Mouse (Mus musculus): Measurements from ENCODE around the gene Agfg1. TPM values are rescaled to one million over a fixed set of nuclear protein-coding genes. Genes with fewer than 3 reads are reported as not detected.
"Not testable (repeated sequence)": the region's sequence is repeated elsewhere in the genome, so short reads cannot be mapped to it uniquely, and the experiment has no call there.

Gene Agfg1
- polyA plus RNA-seq, 1 experiment from 2014 or later = 25.7 TPM

- Histone ChIP-seq H3K9ac (no peak overlapping the region), H3K4me1 (peaks cover 5% of the 10 kb centered on the region; the same call in 1 of the 2 replicates), H3K4me3 (no peak overlapping the region), H3K4me2 (no peak overlapping the region), H3K27ac (no peak overlapping the region), H3K36me3 (no peaks in the 10 kb centered on the region), H3K9me3 (no peaks in the 10 kb centered on the region), H3K27me3 (no peaks in the 10 kb centered on the region)
- 88% methylated on average over 5 of the region's 5 CpGs for WGBS
- ATAC-seq (ENCODE audit: insufficient number of reproducible peaks, low FRiP score, low TSS enrichment, low read depth) = no peak
Measured at GRCm38 (mm10) chr1:82855729-82856128, 16.4 kb downstream of the Agfg1 start.

DNA sequence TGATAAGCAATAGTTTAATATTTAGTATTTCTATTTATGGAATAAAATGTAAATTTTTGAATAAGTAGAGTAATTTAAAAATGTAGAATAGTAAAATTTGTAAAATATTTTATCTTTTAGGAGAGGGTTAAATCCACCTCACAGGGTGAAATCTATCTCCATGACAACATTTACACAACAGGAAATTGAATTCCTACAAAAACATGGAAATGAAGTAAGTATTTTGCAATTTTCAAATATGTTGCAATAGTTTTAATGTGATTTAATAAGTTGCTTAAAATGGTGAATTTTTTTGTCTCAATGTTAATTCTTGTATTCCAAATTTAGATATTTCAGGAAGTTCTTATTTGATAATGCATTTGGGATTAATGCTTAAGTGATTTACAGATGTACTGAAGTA lies 19.0 kb downstream of the Agfg1 start:
- no peak for ATAC-seq (ENCODE audit: insufficient number of reproducible peaks, low FRiP score, low TSS enrichment, low read depth)

DNA sequence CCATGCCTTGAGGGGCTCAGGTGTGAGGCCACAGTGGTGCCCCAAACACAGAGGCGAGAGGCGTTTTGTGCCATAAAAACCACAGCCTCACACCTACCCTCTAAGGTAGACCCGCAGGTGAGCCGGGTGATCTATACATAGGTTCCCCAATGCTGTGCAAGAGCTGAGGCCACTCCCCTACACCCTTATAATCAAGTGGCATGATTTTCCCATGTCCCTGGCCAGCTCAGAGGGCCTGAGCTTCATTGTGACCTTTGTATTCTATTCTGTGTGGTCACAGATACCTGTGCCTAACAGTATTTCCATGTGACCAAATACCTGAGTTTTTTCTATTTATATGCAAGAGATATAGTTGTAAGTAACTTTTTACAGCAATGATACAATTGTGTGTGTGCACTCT lies 21.1 kb downstream of the Agfg1 start:
- Histone ChIP-seq H3K4me1 (peaks cover 8% of the 10 kb centered on the region; the same call in 1 of the 2 replicates), H3K27me3 (no peaks in the 10 kb centered on the region), H3K9ac (no peak overlapping the region), H3K27ac (no peak overlapping the region), H3K9me3 (no peaks in the 10 kb centered on the region), H3K4me3 (no peak overlapping the region), H3K4me2 (no peak overlapping the region), H3K36me3 (peaks cover 7% of the 10 kb centered on the region)
- WGBS = 53% methylated on average over 4 of the region's 4 CpGs
- no peak for ATAC-seq (ENCODE audit: insufficient number of reproducible peaks, low FRiP score, low TSS enrichment, low read depth)

More for the DNA sequence above, 19.0 kb downstream of the Agfg1 start:
- Histone ChIP-seq H3K4me2 (no peak overlapping the region), H3K27ac (no peak overlapping the region), H3K36me3 (peaks cover 7% of the 10 kb centered on the region), H3K4me3 (no peak overlapping the region), H3K27me3 (no peaks in the 10 kb centered on the region), H3K9me3 (no peaks in the 10 kb centered on the region), H3K9ac (no peak overlapping the region), H3K4me1 (peaks cover 8% of the 10 kb centered on the region; the same call in 1 of the 2 replicates)

GRCm38 (mm10) chr1:82870202-82870601 lies 30.9 kb downstream of the Agfg1 start:
- Histone ChIP-seq H3K9ac (no peak overlapping the region), H3K4me1 (no peaks in the 10 kb centered on the region), H3K4me2 (no peak overlapping the region), H3K36me3 (peaks cover 15% of the 10 kb centered on the region), H3K27ac (no peak overlapping the region), H3K4me3 (no peak overlapping the region), H3K27me3 (no peaks in the 10 kb centered on the region), H3K9me3 (no peaks in the 10 kb centered on the region)
- ATAC-seq (ENCODE audit: insufficient number of reproducible peaks, low FRiP score, low TSS enrichment, low read depth) = no peak
- 79% methylated on average over 3 of the region's 3 CpGs for WGBS

DNA sequence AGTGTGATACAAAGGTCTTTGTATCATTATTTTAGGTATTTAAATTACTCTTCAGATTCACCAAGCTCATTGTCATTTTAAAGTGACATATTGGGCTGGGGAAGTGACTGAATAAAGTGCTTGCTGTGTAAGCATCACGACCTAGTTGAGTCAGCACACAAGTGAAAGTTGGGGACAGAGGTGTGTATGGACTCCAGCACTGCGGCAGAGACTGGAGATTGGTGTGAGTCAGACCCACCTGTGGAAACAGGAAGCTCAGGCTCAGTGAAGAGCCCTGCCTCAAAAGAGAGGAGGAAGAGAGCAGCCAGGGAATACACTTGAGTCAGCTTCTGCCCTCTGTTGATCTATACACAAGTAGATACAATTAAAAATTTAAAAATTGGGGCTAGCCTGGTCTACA lies 39.9 kb downstream of the Agfg1 start:
- H3K9ac ChIP-seq = no peak overlapping the region
- no peaks in the 10 kb centered on the region for H3K9me3 ChIP-seq
- no peak overlapping the region for H3K4me3 ChIP-seq
- H3K27ac ChIP-seq = no peak overlapping the region
- WGBS = 76% methylated on average over 2 of the region's 2 CpGs
- peaks cover 33% of the 10 kb centered on the region for H3K36me3 ChIP-seq
- no peaks in the 10 kb centered on the region for H3K27me3 ChIP-seq
- no peak overlapping the region for H3K4me2 ChIP-seq
- no peak for ATAC-seq (ENCODE audit: insufficient number of reproducible peaks, low FRiP score, low TSS enrichment, low read depth)
- no peaks in the 10 kb centered on the region for H3K4me1 ChIP-seq

DNA sequence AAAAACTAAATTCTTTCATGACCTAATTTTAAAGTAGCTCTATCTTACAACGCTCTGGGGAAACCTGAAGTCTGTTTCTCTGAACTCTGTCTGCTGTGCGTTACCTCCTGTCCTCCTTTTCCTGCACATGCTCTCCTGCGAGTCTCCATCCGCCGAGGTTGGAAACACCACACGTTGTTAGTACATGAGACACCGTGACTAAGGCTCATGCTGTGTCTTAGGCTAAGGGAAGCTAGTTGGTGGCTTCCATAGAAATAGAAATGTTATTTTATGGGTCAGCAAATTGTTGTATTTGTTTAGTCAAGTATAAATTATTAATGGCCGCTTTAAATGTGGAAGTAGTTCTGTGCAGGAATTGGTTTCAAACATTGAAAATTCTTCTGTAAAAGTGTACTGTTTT lies 40.9 kb downstream of the Agfg1 start:
- H3K4me1 ChIP-seq = no peaks in the 10 kb centered on the region
- H3K4me3 ChIP-seq = no peak overlapping the region
- no peak overlapping the region for H3K4me2 ChIP-seq
- no peak for ATAC-seq (ENCODE audit: insufficient number of reproducible peaks, low FRiP score, low TSS enrichment, low read depth)
- no peak overlapping the region for H3K9ac ChIP-seq
- no peak overlapping the region for H3K27ac ChIP-seq
- 83% methylated on average over 8 of the region's 8 CpGs for WGBS
- no peaks in the 10 kb centered on the region for H3K9me3 ChIP-seq
- no peaks in the 10 kb centered on the region for H3K27me3 ChIP-seq
- peaks cover 37% of the 10 kb centered on the region for H3K36me3 ChIP-seq

- Histone ChIP-seq H3K4me3 (no peak overlapping the region), H3K27me3 (no peaks in the 10 kb centered on the region), H3K4me2 (no peak overlapping the region), H3K27ac (no peak overlapping the region), H3K9me3 (no peaks in the 10 kb centered on the region), H3K36me3 (peaks cover 32% of the 10 kb centered on the region), H3K4me1 (no peaks in the 10 kb centered on the region), H3K9ac (no peak overlapping the region)
- ATAC-seq (ENCODE audit: insufficient number of reproducible peaks, low FRiP score, low TSS enrichment, low read depth) = no peak
- WGBS = 95% methylated on average over 7 of the region's 7 CpGs
Measured at GRCm38 (mm10) chr1:82893269-82893668, 54.0 kb downstream of the Agfg1 start.

GRCm38 (mm10) chr1:82900567-82900966 lies 61.3 kb downstream of the Agfg1 start:
- H3K9me3 ChIP-seq = no peaks in the 10 kb centered on the region
- no peak overlapping the region for H3K4me3 ChIP-seq
- no peak overlapping the region for H3K4me2 ChIP-seq
- 91% methylated on average over 1 of the region's 1 CpGs for WGBS
- no peaks in the 10 kb centered on the region for H3K4me1 ChIP-seq
- H3K27me3 ChIP-seq = no peaks in the 10 kb centered on the region
- H3K9ac ChIP-seq = no peak overlapping the region
- H3K36me3 ChIP-seq = peaks cover 27% of the 10 kb centered on the region
- no peak overlapping the region for H3K27ac ChIP-seq
- no peak for ATAC-seq (ENCODE audit: insufficient number of reproducible peaks, low FRiP score, low TSS enrichment, low read depth)

DNA sequence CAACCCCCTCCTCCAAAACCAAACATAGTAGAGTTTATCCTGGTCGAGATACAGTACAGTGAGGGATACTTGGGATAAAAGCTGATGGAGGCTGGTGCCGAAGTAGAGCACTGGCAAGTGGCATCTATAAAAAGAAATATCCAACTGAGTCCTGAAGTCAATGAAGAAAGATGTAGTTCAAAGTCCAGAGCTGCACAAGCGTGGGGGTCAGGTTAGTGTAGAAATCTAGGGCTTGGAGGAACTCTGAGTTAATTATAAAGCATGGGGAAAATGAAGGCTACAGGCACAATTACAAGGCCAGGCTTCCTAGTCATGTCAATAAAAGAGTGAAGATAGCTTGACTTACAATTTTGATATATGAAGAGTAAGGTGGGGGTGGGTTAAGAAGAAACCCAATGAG lies 61.9 kb downstream of the Agfg1 start:
- no peaks in the 10 kb centered on the region for H3K4me1 ChIP-seq
- H3K9me3 ChIP-seq = no peaks in the 10 kb centered on the region
- no peak for ATAC-seq (ENCODE audit: insufficient number of reproducible peaks, low FRiP score, low TSS enrichment, low read depth)
- peaks cover 27% of the 10 kb centered on the region for H3K36me3 ChIP-seq
- H3K9ac ChIP-seq = no peak overlapping the region
- 92% methylated on average over 3 of the region's 3 CpGs for WGBS
- no peaks in the 10 kb centered on the region for H3K27me3 ChIP-seq
- H3K4me3 ChIP-seq = no peak overlapping the region
- no peak overlapping the region for H3K27ac ChIP-seq
- H3K4me2 ChIP-seq = no peak overlapping the region

GRCm38 (mm10) chr1:82905886-82906285 lies 66.6 kb downstream of the Agfg1 start:
- H3K9ac ChIP-seq = no peak overlapping the region
- H3K27me3 ChIP-seq = no peaks in the 10 kb centered on the region
- H3K27ac ChIP-seq = no peak overlapping the region
- H3K36me3 ChIP-seq = peaks cover 20% of the 10 kb centered on the region
- ATAC-seq (ENCODE audit: insufficient number of reproducible peaks, low FRiP score, low TSS enrichment, low read depth) = no peak
- no peaks in the 10 kb centered on the region for H3K9me3 ChIP-seq
- 77% methylated on average over 3 of the region's 3 CpGs for WGBS
- no peaks in the 10 kb centered on the region for H3K4me1 ChIP-seq
- no peak overlapping the region for H3K4me2 ChIP-seq
- no peak overlapping the region for H3K4me3 ChIP-seq

DNA sequence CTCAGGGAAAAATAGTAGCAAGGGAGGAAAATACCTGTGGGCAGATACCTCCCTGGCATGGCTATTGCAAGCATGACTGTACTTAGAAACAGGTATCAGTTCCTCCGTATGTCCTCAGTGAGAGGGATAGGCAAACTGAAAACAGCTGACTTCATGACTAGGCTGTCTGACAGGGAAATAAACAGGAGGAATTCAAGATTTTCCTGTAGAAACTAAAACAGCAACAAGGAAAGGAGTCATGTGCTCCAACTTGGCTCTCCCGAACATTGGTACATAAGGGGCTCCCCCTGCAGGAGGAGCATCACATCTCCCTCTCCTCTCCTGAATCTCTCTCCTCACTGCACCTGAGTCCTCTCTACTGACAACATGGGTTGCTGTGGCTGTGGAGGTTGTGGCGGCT lies 73.7 kb downstream of the Agfg1 start, which contains the start of gene A030005L19Rik:
TSS of gene A030005L19Rik (plus strand) at position 301 of the 400 bp plus-strand sequence.
- WGBS = 81% methylated on average over 3 of the region's 3 CpGs
- no peak within 1 kb of the TSS for H3K9ac ChIP-seq
- no peaks in the 10 kb centered on the region for H3K27me3 ChIP-seq
- no peaks in the 10 kb centered on the region for H3K9me3 ChIP-seq
- no peak within 1 kb of the TSS for H3K4me3 ChIP-seq
- H3K27ac ChIP-seq = no peak within 1 kb of the TSS
- ATAC-seq (ENCODE audit: insufficient number of reproducible peaks, low FRiP score, low TSS enrichment, low read depth) = no peak
- no peaks in the 10 kb centered on the region for H3K4me1 ChIP-seq
- no peak within 1 kb of the TSS for H3K4me2 ChIP-seq
- H3K36me3 ChIP-seq = peaks cover 3% of the 10 kb centered on the region; the same call in 1 of the 2 replicates

- not testable (repeated sequence) for H3K4me1 ChIP-seq; H3K9ac ChIP-seq; H3K36me3 ChIP-seq; H3K27me3 ChIP-seq; H3K4me3 ChIP-seq; H3K27ac ChIP-seq; ATAC-seq (ENCODE audit: insufficient number of reproducible peaks, low FRiP score, low TSS enrichment, low read depth); H3K9me3 ChIP-seq; H3K4me2 ChIP-seq
- WGBS = 91% methylated on average over 5 of the region's 5 CpGs
Measured at GRCm38 (mm10) chr1:82913434-82913833, 74.2 kb downstream of the Agfg1 start.

DNA sequence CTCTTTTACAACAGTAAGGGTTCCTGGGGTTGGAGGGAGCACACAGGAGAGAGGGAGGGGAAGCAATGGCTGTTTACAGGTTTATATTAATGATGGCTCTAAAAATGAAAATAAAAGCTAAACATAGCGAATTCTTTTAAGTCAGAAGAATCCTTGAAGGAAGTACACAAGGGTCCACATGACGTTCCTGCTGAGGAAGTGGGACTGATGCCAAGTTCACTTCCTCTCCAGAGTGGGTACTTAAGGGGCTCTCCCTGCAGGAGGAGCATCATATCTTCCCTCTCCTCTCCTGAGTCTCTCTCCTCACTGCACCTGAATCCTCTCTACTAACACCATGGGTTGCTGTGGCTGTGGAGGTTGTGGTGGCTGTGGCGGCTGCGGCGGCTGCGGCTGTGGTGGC lies 85.4 kb downstream of the Agfg1 start, which contains the start of gene A030014E15Rik:
TSS of gene A030014E15Rik (plus strand) at position 268 of the 400 bp plus-strand sequence.
- ATAC-seq (ENCODE audit: insufficient number of reproducible peaks, low FRiP score, low TSS enrichment, low read depth) = no peak
- H3K4me2 ChIP-seq = no peak within 1 kb of the TSS
- no peak within 1 kb of the TSS for H3K9ac ChIP-seq
- no peak within 1 kb of the TSS for H3K4me3 ChIP-seq
- no peaks in the 10 kb centered on the region for H3K4me1 ChIP-seq
- no peak within 1 kb of the TSS for H3K27ac ChIP-seq
- H3K9me3 ChIP-seq = no peaks in the 10 kb centered on the region
- H3K27me3 ChIP-seq = no peaks in the 10 kb centered on the region
- H3K36me3 ChIP-seq = no peaks in the 10 kb centered on the region
- WGBS = 77% methylated on average over 6 of the region's 6 CpGs
